Mouse (Mus musculus): ENCODE data around the gene Dact2.

GRCm38 (mm10) chr17:14244195-14244965 lies 40.3 kb upstream of the Dact2 start:
- TF ChIP-seq CTCF (IDR thresholded peaks at IDR 0.05; ENCODE audit: low read depth) (no peak), EP300 (IDR thresholded peaks at IDR 0.05; ENCODE audit: low read depth) (no peak)
